Mouse (Mus musculus) heart, adult 2 months (tissue): ENCODE measurements around the gene Ntpcr. TPM values are rescaled to one million over a fixed set of nuclear protein-coding genes. Genes with fewer than 3 reads are reported as not detected.
A peak's percentile ranks its signal among the peaks of the same experiment; 100 is the strongest.

Source experiments
- DNase-seq, 2 experiments: peaks; one replicate each; pipeline ENCODE4 v3.0.0; 2021
- H3K27ac ChIP-seq: fragments of 200-600 bp; 2 replicates; pipeline ENCODE4 v1.8.1; 2022
- H3K27me3 ChIP-seq: fragments of 200-500 bp; 2 replicates; pipeline ENCODE4 v1.6.1; 2012; ENCODE audit warnings: mild to moderate bottlenecking, low read length, inconsistent platforms, mixed read lengths; ENCODE audit not compliant: control insufficient read depth, insufficient read depth
- H3K36me3 ChIP-seq: fragments of 200-500 bp; 2 replicates; pipeline ENCODE4 v1.6.1; 2012; ENCODE audit warnings: low read length, inconsistent platforms; ENCODE audit not compliant: control insufficient read depth, insufficient read depth
- H3K4me1 ChIP-seq: fragments of 200-500 bp; 2 replicates; pipeline ENCODE4 v1.6.1; 2011; ENCODE audit warnings: low read length; ENCODE audit not compliant: control insufficient read depth, insufficient read depth
- H3K4me3 ChIP-seq: fragments of 200-600 bp; 2 replicates; pipeline ENCODE4 v1.8.1; 2022
- H3K79me2 ChIP-seq: fragments of 200-500 bp; replicated peaks from 2 replicates; pipeline ENCODE4 v1.6.1; 2012; ENCODE audit warnings: mild to moderate bottlenecking, inconsistent platforms, low read length, moderate library complexity, mixed read lengths; ENCODE audit not compliant: control insufficient read depth, insufficient read depth
- H3K9ac ChIP-seq: fragments of 200-500 bp; 2 replicates; pipeline ENCODE4 v1.6.1; 2012; ENCODE audit warnings: low read depth, mild to moderate bottlenecking, control low read depth, inconsistent platforms, low read length, mixed read lengths
- CTCF ChIP-seq: fragments of 200-600 bp; IDR thresholded peaks from 2 replicates; pipeline ENCODE4 v1.8.1; 2022; ENCODE audit warnings: antibody characterized with exemption, mild to moderate bottlenecking, moderate library complexity
- EP300 ChIP-seq: fragments of 200-500 bp; IDR thresholded peaks from 2 replicates; pipeline ENCODE4 v1.6.1; 2011; ENCODE audit warnings: low read depth, low read length, control low read depth; ENCODE audit not compliant: insufficient read depth
- POLR2A ChIP-seq: fragments of 200-500 bp; IDR thresholded peaks from 2 replicates; pipeline ENCODE4 v1.6.1; 2011; ENCODE audit warnings: mild to moderate bottlenecking, low read depth, low read length, control low read depth; ENCODE audit not compliant: insufficient read depth
- WGBS: fragments of 180-500 bp; shearing (Covaris S2); methylation state at CpG from one replicate; pipeline ENCODE4 v1.1.7; 2018; 5-methylcytosine and 5-hydroxymethylcytosine counted together
- intact Hi-C: fragments of 180-260 bp; cut with DNase I; formaldehyde crosslinking; loops from one replicate; pipeline ENCODE4 v1.15.1; 2025
- polyA plus RNA-seq: library from polyadenylated mRNA; depleted of rRNA; stranded (reverse); fragments of >200 nt; gene quantifications from 2 replicates; pipeline ENCODE4 v1.2.3, GENCODE M21; 2012
- total RNA-seq, 2 experiments: library from RNA; stranded (reverse); gene quantifications; 2 replicates each; pipeline ENCODE4 v1.2.3; 2021

Gene Ntpcr
- total and polyA plus RNA-seq, 3 experiments = 12.3 to 20.8 (median 13.9) TPM

GRCm38 (mm10) chr8:125690961-125691360, 38.8 kb upstream of the Ntpcr start:
- peak in 1 of 2 experiments; percentile 20 for DNase-seq
- Histone ChIP-seq H3K79me2 (no peaks in the 10 kb centered on the region), H3K27ac (peak overlapping the region; percentile 23; the same call in 1 of the 2 replicates)

GRCm38 (mm10) chr8:125692447-125692846, 37.3 kb upstream of the Ntpcr start:
- no peaks in the 10 kb centered on the region for H3K27me3 ChIP-seq
- DNase-seq = no peak
- TF ChIP-seq CTCF = no peak
- TF ChIP-seq EP300 = no peak
- no peak for TF ChIP-seq POLR2A
- no peak overlapping the region for H3K9ac ChIP-seq
- no peaks in the 10 kb centered on the region for H3K36me3 ChIP-seq
- H3K79me2 ChIP-seq = no peaks in the 10 kb centered on the region
- H3K4me3 ChIP-seq = no peak overlapping the region
- H3K4me1 ChIP-seq = no peaks in the 10 kb centered on the region
- intact Hi-C loops = no loop called here
- no peak overlapping the region for H3K27ac ChIP-seq
- 38% methylated on average over 5 of the region's 5 CpGs for WGBS

More at GRCm38 (mm10) chr8:125690961-125691360, 38.8 kb upstream of the Ntpcr start:
- intact Hi-C loops = no loop called here
- no peak overlapping the region for H3K4me3 ChIP-seq
- H3K9ac ChIP-seq = no peak overlapping the region
- H3K4me1 ChIP-seq = peaks cover 3% of the 10 kb centered on the region; the same call in 1 of the 2 replicates
- 56% methylated on average over 3 of the region's 3 CpGs for WGBS
- no peak for TF ChIP-seq POLR2A
- no peak for TF ChIP-seq CTCF
- no peak for TF ChIP-seq EP300
- no peaks in the 10 kb centered on the region for H3K27me3 ChIP-seq
- no peaks in the 10 kb centered on the region for H3K36me3 ChIP-seq

GRCm38 (mm10) chr8:125693197-125693596, 36.6 kb upstream of the Ntpcr start:
- no peak for TF ChIP-seq CTCF
- no peak for TF ChIP-seq EP300
- TF ChIP-seq POLR2A = no peak
- H3K27ac ChIP-seq = no peak overlapping the region
- 91% methylated on average over 3 of the region's 3 CpGs for WGBS
- H3K4me3 ChIP-seq = no peak overlapping the region
- no peaks in the 10 kb centered on the region for H3K4me1 ChIP-seq
- no peak overlapping the region for H3K9ac ChIP-seq
- intact Hi-C loops = no loop called here
- no peak for DNase-seq
- H3K36me3 ChIP-seq = no peaks in the 10 kb centered on the region
- H3K27me3 ChIP-seq = no peaks in the 10 kb centered on the region
- H3K79me2 ChIP-seq = no peaks in the 10 kb centered on the region

- H3K27me3 ChIP-seq = no peaks in the 10 kb centered on the region
- no peak overlapping the region for H3K27ac ChIP-seq
- H3K9ac ChIP-seq = no peak overlapping the region
- no peak overlapping the region for H3K4me3 ChIP-seq
- DNase-seq = no peak
- intact Hi-C loops = no loop called here
- peaks cover 1% of the 10 kb centered on the region; the same call in 1 of the 2 replicates for H3K4me1 ChIP-seq
- H3K79me2 ChIP-seq = no peaks in the 10 kb centered on the region
- no peaks in the 10 kb centered on the region for H3K36me3 ChIP-seq
- 74% methylated on average over 6 of the region's 6 CpGs for WGBS
- TF ChIP-seq CTCF = no peak
- TF ChIP-seq EP300 = no peak
- no peak for TF ChIP-seq POLR2A
Observed at GRCm38 (mm10) chr8:125695951-125696350, 33.8 kb upstream of the Ntpcr start.

DNA sequence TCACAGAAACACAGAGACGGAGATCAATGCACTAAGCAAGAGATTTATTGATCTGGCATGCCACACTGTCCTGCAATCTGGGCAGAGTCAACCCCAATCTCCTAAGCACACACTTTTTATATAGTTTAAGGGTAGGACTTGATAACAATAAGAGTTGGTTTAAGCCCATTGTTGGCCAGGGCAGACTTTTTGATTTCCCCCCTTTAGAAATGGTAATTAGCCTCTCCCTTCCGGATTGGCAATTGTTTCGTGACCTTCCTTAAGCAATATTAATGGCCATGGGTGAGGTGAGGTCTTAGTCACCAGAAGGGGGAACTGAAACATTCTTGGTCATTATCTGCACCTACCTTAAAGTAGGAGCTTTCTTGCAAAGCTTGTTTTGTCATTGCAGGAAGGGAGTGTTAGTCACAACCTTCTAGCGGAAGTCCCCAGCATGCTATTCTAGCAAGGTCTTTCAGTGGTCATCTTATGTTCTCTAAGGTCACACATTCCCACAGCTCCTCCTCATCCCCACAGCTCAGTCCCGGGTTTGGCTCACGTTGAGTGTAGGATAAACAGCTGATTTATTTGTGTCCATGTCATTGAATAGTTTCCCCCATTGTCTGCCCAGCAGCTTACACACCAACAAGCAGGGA, 30.3 kb upstream of the Ntpcr start:
- no peak for TF ChIP-seq POLR2A
- TF ChIP-seq CTCF = no peak
- no peak for TF ChIP-seq EP300
- Histone ChIP-seq H3K4me1 (peaks cover 1% of the 10 kb centered on the region; the same call in 1 of the 2 replicates), H3K79me2 (no peaks in the 10 kb centered on the region), H3K4me3 (no peak overlapping the region), H3K36me3 (no peaks in the 10 kb centered on the region), H3K9ac (no peak overlapping the region), H3K27me3 (no peaks in the 10 kb centered on the region), H3K27ac (no peak overlapping the region)
- 57% methylated on average over 6 of the region's 6 CpGs for WGBS
- DNase-seq = no peak
- intact Hi-C loops = no loop called here

- no peak overlapping the region for H3K9ac ChIP-seq
- no peaks in the 10 kb centered on the region for H3K36me3 ChIP-seq
- intact Hi-C loops = no loop called here
- TF ChIP-seq EP300 = no peak
- no peaks in the 10 kb centered on the region for H3K79me2 ChIP-seq
- no peaks in the 10 kb centered on the region for H3K27me3 ChIP-seq
- no peak for DNase-seq
- no peak overlapping the region for H3K27ac ChIP-seq
- no peak overlapping the region for H3K4me3 ChIP-seq
- WGBS = 76% methylated on average over 7 of the region's 7 CpGs
- peaks cover 1% of the 10 kb centered on the region; the same call in 1 of the 2 replicates for H3K4me1 ChIP-seq
Observed at GRCm38 (mm10) chr8:125700407-125700806, 29.4 kb upstream of the Ntpcr start.
